Mouse (Mus musculus) brain, embryonic 14.5 days (tissue): ENCODE measurements at regions not wholly inside any gene's neighbourhood (a gene's known extent, or its start where the extent isn't known, plus 50 kb on each side); places are given as distances from the start of the nearest gene placed in this dataset.

Experiments used
- DNase-seq: peaks from one replicate; pipeline ENCODE4 v3.0.0-alpha.2; 2011; ENCODE audit warnings: low read depth
- CTCF ChIP-seq: fragments of 200-500 bp; IDR thresholded peaks from 2 replicates; pipeline ENCODE4 v1.5.1; 2012; ENCODE audit warnings: inconsistent platforms, mild to moderate bottlenecking, moderate library complexity, borderline replicate concordance; ENCODE audit not compliant: insufficient read depth, insufficient read length; ENCODE audit errors: extremely low read depth
- POLR2A ChIP-seq: fragments of 200-500 bp; IDR thresholded peaks from 2 replicates; pipeline ENCODE4 v1.6.1; 2012; ENCODE audit warnings: mild to moderate bottlenecking, inconsistent platforms, borderline replicate concordance; ENCODE audit not compliant: poor library complexity, insufficient read depth, insufficient read length, severe bottlenecking; ENCODE audit errors: extremely low read depth

GRCm38 (mm10) chr8:73930344-73930743, 577.0 kb upstream of the Large1 start:
- DNase-seq: peak; percentile 54
- TF ChIP-seq CTCF (no peak), POLR2A (no peak)

- no peak for DNase-seq
- TF ChIP-seq POLR2A (no peak), CTCF (no peak)
These were observed 572.3 kb upstream of the Large1 start for GRCm38 (mm10) chr8:73925515-73926241.

GRCm38 (mm10) chr8:73923181-73923580, 569.8 kb upstream of the Large1 start:
- TF ChIP-seq CTCF: no peak
- peak; percentile 2 for DNase-seq

- TF ChIP-seq POLR2A (no peak), CTCF (no peak)
- no peak for DNase-seq
These were observed 567.8 kb upstream of the Large1 start for GRCm38 (mm10) chr8:73921158-73921557.

- no peak for DNase-seq
- no peak for TF ChIP-seq CTCF
These were observed 567.2 kb upstream of the Large1 start for GRCm38 (mm10) chr8:73920564-73920963.

- no peak for TF ChIP-seq POLR2A
- TF ChIP-seq CTCF: no peak
These were observed 551.7 kb upstream of the Large1 start for GRCm38 (mm10) chr8:73905071-73905470.

GRCm38 (mm10) chr8:73903838-73904237, 550.5 kb upstream of the Large1 start:
- no peak for DNase-seq
- TF ChIP-seq POLR2A: no peak

More at GRCm38 (mm10) chr8:73905071-73905470, 551.7 kb upstream of the Large1 start:
- DNase-seq: no peak

GRCm38 (mm10) chr8:73885976-73886375, 532.6 kb upstream of the Large1 start:
- TF ChIP-seq CTCF: no peak
- TF ChIP-seq POLR2A: no peak
- DNase-seq: no peak

GRCm38 (mm10) chr8:73881606-73882005, 528.3 kb upstream of the Large1 start:
- DNase-seq: peak; percentile 1
- no peak for TF ChIP-seq POLR2A
- no peak for TF ChIP-seq CTCF
